Mouse (Mus musculus): ENCODE data around the gene Gm45618. TPM values are rescaled to one million over a fixed set of nuclear protein-coding genes. Genes with fewer than 3 reads are reported as not detected.

Gm45618 gene
- polyA plus RNA-seq, 1 experiment from 2014 or later = 0.34 TPM

DNA sequence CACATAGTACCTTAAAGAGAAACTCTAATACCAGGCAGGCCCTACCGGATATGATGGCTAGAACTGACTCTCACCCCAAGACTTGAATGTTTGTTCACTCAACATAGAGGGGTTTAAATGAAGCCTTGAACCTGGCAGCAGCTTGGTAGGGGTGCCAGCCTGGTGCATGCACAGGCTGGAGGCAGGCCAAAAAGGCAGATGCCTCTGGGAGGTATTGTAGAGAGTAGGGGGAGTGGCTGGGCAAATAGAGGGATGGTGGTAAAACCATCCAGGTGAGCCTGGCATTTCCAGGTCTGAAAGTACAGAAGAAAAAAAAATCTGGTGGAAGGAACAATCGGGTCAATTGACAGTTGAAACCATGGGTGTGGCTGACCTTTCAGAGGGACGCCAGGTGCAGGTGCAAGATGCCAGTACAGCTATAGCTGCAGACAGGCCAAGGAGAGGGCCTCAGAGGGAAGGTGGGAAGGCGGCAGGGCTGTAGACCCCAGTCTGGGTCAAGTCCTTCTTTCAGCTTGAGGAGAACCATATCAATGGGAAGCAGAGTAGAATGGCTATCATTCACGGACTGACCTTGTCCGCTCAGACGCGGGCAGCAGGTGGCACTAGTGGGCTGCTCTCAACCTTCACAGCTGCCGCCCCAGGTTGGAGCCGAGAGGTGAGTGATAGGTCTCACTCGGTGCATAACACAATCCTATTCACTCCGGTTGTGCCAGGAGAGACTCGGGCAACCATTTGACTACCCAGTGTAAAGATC, 49.9 kb downstream of the Gm45618 start:
- 15% methylated on average over 13 of the region's 13 CpGs for WGBS
- H3K36me3 ChIP-seq (ENCODE audit: control insufficient read depth, insufficient read depth, low read length) = no peaks in the 10 kb centered on the region
- peak overlapping the region; percentile 55 for H3K4me2 ChIP-seq (ENCODE audit: low read length)
- no peaks in the 10 kb centered on the region for H3K4me1 ChIP-seq (ENCODE audit: control insufficient read depth, insufficient read depth, low read length)
- peak; percentile 78; the same call in 1 of the 2 replicates for ATAC-seq (ENCODE audit: low FRiP score, low TSS enrichment)
- H3K27me3 ChIP-seq (ENCODE audit: control insufficient read depth, insufficient read depth, low read length) = no peaks in the 10 kb centered on the region
- H3K27ac ChIP-seq (replicated peaks; ENCODE audit: low read depth, low read length) = no peak overlapping the region
- DNase-seq = peak; percentile 90
- peak overlapping the region; percentile 35 for H3K9ac ChIP-seq (replicated peaks; ENCODE audit: low read length)
- no peaks in the 10 kb centered on the region for H3K9me3 ChIP-seq (ENCODE audit: control insufficient read depth, low read length)
- peak overlapping the region; percentile 23 for H3K4me3 ChIP-seq (replicated peaks; ENCODE audit: low read depth, low read length)

Other genes with a start within 250 kb of the Gm45618 start
- 61.9 and 79.7 TPM in 2 replicates for gene Tollip, start 202.2 kb downstream of the Gm45618 start, polyA plus RNA-seq (2014; fragmentation: Nextera tagmentation; extraction: Ambion mirVana)
- gene Brsk2, start 171.0 kb downstream of the Gm45618 start, polyA plus RNA-seq (2014; fragmentation: Nextera tagmentation; extraction: Ambion mirVana) = 23.9 and 33.5 TPM in 2 replicates
- 53.5 and 57.2 TPM in 2 replicates for gene Mob2, start 59.7 kb downstream of the Gm45618 start, polyA plus RNA-seq (2014; fragmentation: Nextera tagmentation; extraction: Ambion mirVana)
- gene Dusp8, start 24.9 kb downstream of the Gm45618 start, polyA plus RNA-seq (2014; fragmentation: Nextera tagmentation; extraction: Ambion mirVana) = 112 and 126 TPM in 2 replicates
- gene Gm39115, start 15.3 kb upstream of the Gm45618 start, polyA plus RNA-seq (2014; fragmentation: Nextera tagmentation; extraction: Ambion mirVana) = not detected in 2 replicates
- not detected in 2 replicates for gene Gm45337, start 23.9 kb upstream of the Gm45618 start, polyA plus RNA-seq (2014; fragmentation: Nextera tagmentation; extraction: Ambion mirVana)
- not detected in 2 replicates for gene Gm29735, start 36.4 kb upstream of the Gm45618 start, polyA plus RNA-seq (2014; fragmentation: Nextera tagmentation; extraction: Ambion mirVana)
- gene Gm4553, start 45.0 kb upstream of the Gm45618 start, polyA plus RNA-seq (2014; fragmentation: Nextera tagmentation; extraction: Ambion mirVana) = not detected in 2 replicates
- gene Krtap5-2, start 55.3 kb upstream of the Gm45618 start, polyA plus RNA-seq (2014; fragmentation: Nextera tagmentation; extraction: Ambion mirVana) = not detected in 2 replicates
- gene Gm10153, start 69.7 kb upstream of the Gm45618 start, polyA plus RNA-seq (2014; fragmentation: Nextera tagmentation; extraction: Ambion mirVana) = not detected in 2 replicates
- not detected in 2 replicates for gene Krtap5-3, start 80.6 kb upstream of the Gm45618 start, polyA plus RNA-seq (2014; fragmentation: Nextera tagmentation; extraction: Ambion mirVana)
- not detected in 2 replicates for gene Gm7579, start 91.1 kb upstream of the Gm45618 start, polyA plus RNA-seq (2014; fragmentation: Nextera tagmentation; extraction: Ambion mirVana)
- gene Krtap5-5, start 109.2 kb upstream of the Gm45618 start, polyA plus RNA-seq (2014; fragmentation: Nextera tagmentation; extraction: Ambion mirVana) = not detected in 2 replicates
- not detected in 2 replicates for gene Gm40460, start 120.3 kb upstream of the Gm45618 start, polyA plus RNA-seq (2014; fragmentation: Nextera tagmentation; extraction: Ambion mirVana)
- not detected in 2 replicates for gene Gm2431, start 137.6 kb upstream of the Gm45618 start, polyA plus RNA-seq (2014; fragmentation: Nextera tagmentation; extraction: Ambion mirVana)
- gene Gm4559, start 153.6 kb upstream of the Gm45618 start, polyA plus RNA-seq (2014; fragmentation: Nextera tagmentation; extraction: Ambion mirVana) = not detected in 2 replicates
- gene Krtap5-1, start 176.4 kb upstream of the Gm45618 start, polyA plus RNA-seq (2014; fragmentation: Nextera tagmentation; extraction: Ambion mirVana) = not detected in 2 replicates
- not detected in 2 replicates for gene Krtap5-4, start 182.8 kb upstream of the Gm45618 start, polyA plus RNA-seq (2014; fragmentation: Nextera tagmentation; extraction: Ambion mirVana)